Mouse (Mus musculus): Measurements from ENCODE around the gene Ptprq.

Ptprq gene

DNA sequence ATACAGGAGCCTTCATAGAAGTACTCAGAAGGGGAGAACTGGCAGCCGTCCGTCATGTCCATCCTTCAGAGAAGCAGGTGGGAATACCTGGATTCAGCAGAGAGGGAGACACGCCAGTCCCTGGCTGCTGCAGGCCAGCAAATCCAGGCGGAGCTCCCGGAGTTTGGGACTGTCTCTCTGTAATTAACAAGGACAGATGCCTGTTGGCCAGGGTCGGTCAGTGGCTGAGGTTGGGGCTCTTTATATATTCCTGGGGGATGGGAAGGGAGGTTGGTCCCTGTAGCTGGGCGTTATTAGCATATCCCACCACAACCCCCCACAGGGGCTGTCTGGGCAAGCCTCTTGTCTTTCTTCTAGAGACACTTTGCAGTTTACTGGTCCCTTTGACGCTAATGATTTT is 234.0 kb downstream of the Ptprq start, which contains the start of gene Myf5:
Myf5 (minus strand) TSS at position 265 of the 400 bp plus-strand sequence.
- no peak for DNase-seq

DNA sequence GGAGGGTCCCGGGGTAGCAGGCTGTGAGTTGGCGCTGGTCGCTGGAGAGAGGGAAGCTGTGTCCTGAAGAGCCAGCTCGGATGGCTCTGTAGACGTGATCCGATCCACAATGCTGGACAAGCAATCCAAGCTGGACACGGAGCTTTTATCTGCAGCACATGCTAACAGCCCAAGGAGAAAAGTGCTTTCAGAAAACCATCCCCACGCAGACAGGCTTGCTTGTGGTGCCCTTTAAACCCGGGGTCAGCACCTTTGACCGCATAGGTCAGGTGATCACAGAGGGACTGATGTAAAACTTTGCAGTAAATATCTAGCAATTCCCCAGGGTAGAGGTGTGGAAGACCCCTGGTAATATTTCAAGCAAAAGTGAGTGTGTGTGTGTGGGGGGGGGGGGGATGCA is 235.8 kb downstream of the Ptprq start:
- DNase-seq: no peak

DNA sequence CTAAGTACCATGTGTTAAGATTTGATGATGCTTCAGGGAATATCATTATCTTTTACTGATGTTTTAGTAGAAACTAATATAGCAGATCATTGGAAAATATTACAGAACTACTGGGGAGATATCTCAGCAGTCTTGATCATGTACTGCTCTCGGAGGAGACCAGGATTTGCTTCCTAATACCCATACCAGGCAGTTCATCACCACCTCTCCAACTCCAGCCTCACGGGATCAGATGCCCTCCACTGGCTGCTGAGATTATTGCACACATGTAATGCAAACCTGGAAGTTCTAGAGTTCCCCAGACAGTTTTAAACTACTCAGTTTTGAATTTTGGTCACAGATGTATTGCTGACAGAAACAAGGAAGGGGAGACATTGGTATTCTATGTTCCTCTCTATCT is 246.4 kb downstream of the Ptprq start:
- DNase-seq: no peak

DNA sequence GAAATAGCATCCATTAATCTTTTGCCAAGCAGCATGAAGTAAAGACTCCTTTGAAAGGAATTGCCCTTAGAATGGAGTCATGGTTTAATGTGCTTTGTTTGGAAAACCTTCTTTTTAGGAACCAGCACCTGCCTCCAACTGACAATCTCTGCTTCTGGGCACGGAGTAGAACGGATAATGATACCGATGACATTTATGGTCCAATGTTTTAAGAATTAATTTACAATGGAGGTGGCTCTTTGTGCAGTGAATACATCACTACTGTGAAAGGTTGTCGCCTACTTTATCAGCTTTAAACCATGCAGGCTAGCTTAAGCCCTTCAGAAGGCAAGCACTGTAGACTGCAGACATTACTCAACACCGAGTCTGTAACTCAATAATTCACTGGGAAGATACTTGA is 248.1 kb downstream of the Ptprq start:
- DNase-seq: no peak

DNA sequence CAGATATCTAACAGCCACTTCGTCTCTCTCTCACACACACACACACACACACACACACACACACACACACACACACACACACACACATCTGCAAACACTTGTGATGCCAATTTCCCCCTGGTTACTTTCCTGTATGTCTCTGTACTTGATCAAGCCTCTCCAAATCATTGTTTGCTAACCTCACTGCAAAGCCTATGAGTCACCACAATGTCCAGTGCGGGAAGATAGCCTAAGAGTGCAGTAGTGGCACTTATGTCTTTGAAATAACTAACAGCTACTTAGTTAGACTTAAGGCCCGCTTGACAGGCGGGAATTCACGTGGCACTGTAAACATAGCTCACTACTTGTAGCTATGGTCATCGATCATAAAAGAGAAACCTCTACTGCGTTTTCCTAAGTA is 252.0 kb downstream of the Ptprq start:
- DNase-seq: no peak
